Mouse (Mus musculus) heart, adult 10 weeks (tissue): ENCODE measurements around the gene Gdpd3. TPM values are rescaled to one million over a fixed set of nuclear protein-coding genes. Genes with fewer than 3 reads are reported as not detected.

Experiments used
- polyA plus RNA-seq: library from polyadenylated mRNA; stranded (reverse); fragments of 350-450 nt; fragmentation: Illumina TruSeq; extraction: RNeasy Lipid Tissue Mini Kit (QIAGEN cat#74804); gene quantifications from one replicate; pipeline ENCODE4 v1.2.3, GENCODE M21; 2014; ENCODE audit warnings: low read depth, low replicate concordance

Gene Gdpd3
- polyA plus RNA-seq = 3.2 TPM

GRCm38 (mm10) chr7:126766201-126766600 lies at the start of gene Gdpd3:
Gdpd3 (plus strand) TSS chr7:126766334.

GRCm38 (mm10) chr7:126759050-126759671 lies 7.0 kb upstream of the Gdpd3 start, which contains the start of gene Mapk3:
Mapk3 (plus strand) TSS chr7:126759601.

GRCm38 (mm10) chr7:126776598-126777057 lies 10.5 kb downstream of the Gdpd3 start, which contains the start of gene Ypel3:
Ypel3 (plus strand) TSS chr7:126776955.

GRCm38 (mm10) chr7:126780971-126781635 lies 15.0 kb downstream of the Gdpd3 start, which contains the start of gene Tbx6:
Tbx6 (plus strand) TSS chr7:126781483.

GRCm38 (mm10) chr7:126791851-126792720 lies 26.0 kb downstream of the Gdpd3 start, which contains the start of gene Ppp4c:
Ppp4c (minus strand) TSS chr7:126792496.

GRCm38 (mm10) chr7:126797411-126798126 lies 31.4 kb downstream of the Gdpd3 start, which contains the start of gene Fam57b:
Fam57b (plus strand) TSS chr7:126797668.

Other genes starting within 250 kb of the Gdpd3 start
- gene Eif3c, start 199.9 kb upstream of the Gdpd3 start, polyA plus RNA-seq = 108 TPM
- gene Apobr, start 181.4 kb upstream of the Gdpd3 start, polyA plus RNA-seq = 0.60 TPM
- gene Cln3, start 180.5 kb upstream of the Gdpd3 start, polyA plus RNA-seq = 10.3 TPM
- not detected for gene Il27, start 171.4 kb upstream of the Gdpd3 start, polyA plus RNA-seq
- 21.1 TPM for gene Nupr1, start 135.5 kb upstream of the Gdpd3 start, polyA plus RNA-seq
- gene Sgf29, start 117.0 kb upstream of the Gdpd3 start, polyA plus RNA-seq = 17.1 TPM
- gene Sult1a1, start 89.9 kb upstream of the Gdpd3 start, polyA plus RNA-seq = 66.1 TPM
- gene Bola2, start 70.9 kb upstream of the Gdpd3 start, polyA plus RNA-seq = 24.6 TPM
- gene Slx1b, start 70.5 kb upstream of the Gdpd3 start, polyA plus RNA-seq = 4.7 TPM
- 8.3 TPM for gene Coro1a, start 58.5 kb upstream of the Gdpd3 start, polyA plus RNA-seq
- 60.7 TPM for gene Mapk3, start 6.7 kb upstream of the Gdpd3 start, polyA plus RNA-seq
- 118 TPM for gene Ypel3, start 10.6 kb downstream of the Gdpd3 start, polyA plus RNA-seq
- 1.6 TPM for gene Tbx6, start 15.1 kb downstream of the Gdpd3 start, polyA plus RNA-seq
- 43.4 TPM for gene Ppp4c, start 26.2 kb downstream of the Gdpd3 start, polyA plus RNA-seq
- 7.6 TPM for gene Fam57b, start 31.3 kb downstream of the Gdpd3 start, polyA plus RNA-seq
- not detected for gene 4930451I11Rik, start 65.3 kb downstream of the Gdpd3 start, polyA plus RNA-seq
- gene Doc2a, start 81.1 kb downstream of the Gdpd3 start, polyA plus RNA-seq = not detected
- 22.7 TPM for gene Hirip3, start 95.6 kb downstream of the Gdpd3 start, polyA plus RNA-seq
- gene Ino80e, start 96.0 kb downstream of the Gdpd3 start, polyA plus RNA-seq = 18.7 TPM
- gene Taok2, start 118.4 kb downstream of the Gdpd3 start, polyA plus RNA-seq = 41.9 TPM
- 19.1 TPM for gene Tmem219, start 156.6 kb downstream of the Gdpd3 start, polyA plus RNA-seq
- 7.8 TPM for gene Kctd13, start 162.5 kb downstream of the Gdpd3 start, polyA plus RNA-seq
- not detected for gene Asphd1, start 183.2 kb downstream of the Gdpd3 start, polyA plus RNA-seq
- gene Sez6l2, start 184.2 kb downstream of the Gdpd3 start, polyA plus RNA-seq = 1.6 TPM
- 48.9 TPM for gene Cdipt, start 209.6 kb downstream of the Gdpd3 start, polyA plus RNA-seq
- 0.63 TPM for gene Cdiptos, start 209.8 kb downstream of the Gdpd3 start, polyA plus RNA-seq
- gene Mvp, start 248.3 kb downstream of the Gdpd3 start, polyA plus RNA-seq = 38.1 TPM